Mouse (Mus musculus): ENCODE measurements around the gene Slc2a2.
"Not testable (repeated sequence)": the region's sequence is repeated elsewhere in the genome, so short reads cannot be mapped to it uniquely, and the experiment has no call there.

Gene Slc2a2

GRCm38 (mm10) chr3:28725203-28725602 lies 27.5 kb downstream of the Slc2a2 start:
- in situ Hi-C loops (cut with MboI; ENCODE audit: unreplicated experiment in 2 of 2), result loop anchor here in 1 of 2 experiments (25.0 kb wide), 1 partner anchor 1288 kb away; no protein-coding TSS in a partner anchor

GRCm38 (mm10) chr3:28726356-28726755 lies 28.7 kb downstream of the Slc2a2 start:
- in situ Hi-C loops (cut with MboI; ENCODE audit: unreplicated experiment in 2 of 2), result loop anchor here in 1 of 2 experiments (25.0 kb wide), 1 partner anchor 1289 kb away; no protein-coding TSS in a partner anchor

GRCm38 (mm10) chr3:28734712-28735111 lies 37.0 kb downstream of the Slc2a2 start:
- in situ Hi-C loops (cut with MboI; ENCODE audit: unreplicated experiment in 2 of 2), result loop anchor here in 1 of 2 experiments (25.0 kb wide), 1 partner anchor 1297 kb away; no protein-coding TSS in a partner anchor

GRCm38 (mm10) chr3:28736981-28737380 lies 39.3 kb downstream of the Slc2a2 start:
- in situ Hi-C loops (cut with MboI; ENCODE audit: unreplicated experiment in 2 of 2), result loop anchor here in 1 of 2 experiments (25.0 kb wide), 1 partner anchor 1300 kb away; no protein-coding TSS in a partner anchor

DNA sequence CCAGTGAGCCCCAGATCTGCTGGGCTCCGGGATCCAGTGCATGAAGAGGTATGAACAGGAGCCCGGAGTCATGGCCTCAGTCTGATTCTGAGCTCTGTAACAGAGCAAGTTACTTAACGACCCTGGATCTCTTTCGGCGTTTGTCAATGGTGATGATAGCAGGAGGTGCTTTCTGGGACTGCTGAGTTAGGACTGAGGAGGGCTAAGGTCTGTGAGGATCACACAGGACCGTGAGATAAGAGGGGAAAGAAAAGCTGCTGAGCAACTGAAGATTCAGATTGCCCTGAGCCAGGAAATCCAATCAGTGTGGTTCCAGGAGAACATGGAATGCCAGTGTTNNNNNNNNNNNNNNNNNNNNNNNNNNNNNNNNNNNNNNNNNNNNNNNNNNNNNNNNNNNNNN lies 42.6 kb downstream of the Slc2a2 start:
- in situ Hi-C loops (cut with MboI; ENCODE audit: unreplicated experiment in 2 of 2), result loop anchor here in 1 of 2 experiments (25.0 kb wide), 1 partner anchor 1303 kb away; no protein-coding TSS in a partner anchor

DNA sequence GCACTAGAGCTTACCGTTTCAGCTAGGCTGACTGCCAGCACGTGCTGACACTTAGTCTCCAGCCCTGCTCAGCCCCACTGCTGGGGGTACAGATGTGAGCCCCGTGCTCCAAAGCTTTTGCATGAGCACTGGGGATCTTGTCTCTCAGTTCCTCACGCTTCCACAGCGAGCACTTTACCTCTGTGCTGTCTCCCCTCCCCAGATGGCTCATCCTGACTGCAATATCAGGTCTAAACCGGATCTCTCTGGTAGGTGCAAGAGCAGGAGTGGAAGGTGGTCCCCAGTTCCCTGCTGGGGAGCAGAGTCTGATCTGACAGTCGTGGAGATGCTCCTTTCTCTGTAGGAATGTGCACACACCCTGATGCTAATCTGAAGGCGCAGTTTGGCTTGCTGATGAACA lies 45.5 kb downstream of the Slc2a2 start:
- in situ Hi-C loops (cut with MboI; ENCODE audit: unreplicated experiment in 2 of 2), result loop anchor here in 1 of 2 experiments (25.0 kb wide), 1 partner anchor 1306 kb away; no protein-coding TSS in a partner anchor

DNA sequence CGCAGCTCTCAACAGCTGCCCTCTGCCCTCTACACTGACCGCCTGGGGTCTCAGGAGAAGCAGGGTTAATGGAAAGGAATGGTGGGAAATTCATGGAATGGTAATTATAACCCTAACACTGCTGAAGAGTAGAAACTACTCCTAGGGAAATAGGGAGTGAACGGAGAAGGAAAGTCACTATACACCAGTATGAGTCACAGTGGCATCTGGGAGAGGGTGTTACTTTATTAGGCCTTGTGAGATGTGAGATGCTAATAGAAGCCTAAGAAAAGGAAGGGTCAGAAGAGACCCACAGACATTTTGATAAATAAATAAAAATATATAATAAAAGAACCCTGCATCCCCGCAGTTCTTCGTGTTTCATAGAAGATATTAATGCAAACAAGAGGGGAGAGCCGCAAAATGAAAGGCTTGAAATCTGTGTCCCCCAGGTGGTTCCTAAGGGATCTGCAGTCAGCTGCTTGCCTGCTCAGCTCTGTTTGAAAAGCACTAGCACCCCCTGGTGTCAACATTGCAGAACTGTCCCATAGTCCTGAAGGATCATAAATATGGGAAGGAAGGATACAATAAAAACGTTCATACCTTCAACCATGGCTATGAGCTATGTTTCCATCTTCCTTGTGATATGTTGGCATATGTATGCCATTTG lies 48.3 kb downstream of the Slc2a2 start:
- in situ Hi-C loops (cut with MboI; ENCODE audit: unreplicated experiment in 2 of 2), result loop anchor here in 1 of 2 experiments (25.0 kb wide), 1 partner anchor 1309 kb away; no protein-coding TSS in a partner anchor

DNA sequence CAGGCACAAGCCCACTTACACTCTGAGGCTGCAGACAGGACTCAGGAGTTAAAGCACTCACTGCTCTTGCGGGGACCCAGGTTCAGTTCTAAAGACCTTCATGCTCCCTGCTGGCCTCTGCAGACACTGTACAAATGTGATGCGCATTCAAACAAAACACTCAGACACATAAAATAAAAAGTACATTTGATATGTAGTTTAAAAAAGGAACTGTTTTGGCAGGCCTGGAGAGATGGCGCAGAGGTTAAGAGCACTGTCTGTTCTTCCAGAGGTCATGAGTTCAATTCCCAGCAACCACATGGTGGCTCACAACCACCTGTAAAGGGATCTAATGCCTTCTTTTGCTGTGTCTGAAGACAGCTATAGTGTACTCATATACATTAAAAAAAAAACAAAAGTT lies 50.4 kb downstream of the Slc2a2 start:
- in situ Hi-C loops (cut with MboI; ENCODE audit: unreplicated experiment in 2 of 2), result loop anchor here in 1 of 2 experiments (25.0 kb wide), 1 partner anchor 1311 kb away; no protein-coding TSS in a partner anchor

DNA sequence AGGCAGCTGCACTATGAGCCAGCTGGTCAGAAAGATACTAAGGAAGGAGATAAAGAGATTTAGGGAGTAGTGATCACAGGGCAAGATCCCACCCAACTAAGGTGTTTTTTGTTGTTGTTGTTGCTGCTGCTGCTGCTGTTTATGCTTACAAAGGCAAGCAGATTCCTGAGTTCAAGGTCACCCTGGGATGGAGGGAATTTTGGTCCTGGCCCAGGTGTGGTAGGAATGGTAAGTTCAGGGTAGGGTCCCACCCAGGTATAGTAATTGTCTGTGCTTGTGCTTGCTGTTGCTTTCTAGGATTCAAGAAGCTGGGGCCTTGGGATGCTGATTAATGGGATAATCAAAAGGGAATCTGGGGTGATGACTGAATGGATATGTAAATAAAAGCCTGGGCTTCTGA lies 51.3 kb downstream of the Slc2a2 start:
- in situ Hi-C loops (cut with MboI; ENCODE audit: unreplicated experiment in 2 of 2), result loop anchor here in 1 of 2 experiments (25.0 kb wide), 1 partner anchor 1312 kb away; no protein-coding TSS in a partner anchor

- in situ Hi-C loops (cut with MboI; ENCODE audit: unreplicated experiment in 2 of 2), result no loop called here
These were observed 57.8 kb downstream of the Slc2a2 start for GRCm38 (mm10) chr3:28755477-28755876.

DNA sequence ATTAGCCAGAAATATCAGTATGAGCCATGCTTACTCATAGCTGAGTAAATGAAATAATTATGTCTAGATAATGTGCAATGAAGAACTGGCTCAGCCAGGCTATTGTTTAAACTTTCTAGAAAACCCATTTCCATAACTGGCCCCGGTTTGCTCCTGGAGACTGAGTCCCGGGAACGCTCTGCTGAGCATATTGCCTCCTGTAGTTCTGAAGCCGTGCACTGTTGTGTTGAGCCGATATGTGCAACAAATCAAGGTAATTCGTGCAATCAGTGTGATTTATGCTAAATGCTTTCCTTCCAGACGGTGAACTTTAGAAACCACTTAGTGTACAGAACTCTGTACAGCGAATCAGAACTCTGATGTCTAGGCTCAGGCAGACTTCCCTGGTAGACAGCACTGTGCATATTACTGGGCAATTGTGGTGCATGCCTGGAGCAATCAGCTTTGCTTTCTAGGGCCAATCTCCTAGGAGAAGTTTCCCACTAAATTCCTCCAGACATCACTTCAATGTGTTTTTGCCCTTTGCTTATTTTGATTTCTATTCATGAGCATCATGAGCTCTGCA lies 63.6 kb downstream of the Slc2a2 start:
- in situ Hi-C loops (cut with MboI; ENCODE audit: unreplicated experiment in 2 of 2), result no loop called here

DNA sequence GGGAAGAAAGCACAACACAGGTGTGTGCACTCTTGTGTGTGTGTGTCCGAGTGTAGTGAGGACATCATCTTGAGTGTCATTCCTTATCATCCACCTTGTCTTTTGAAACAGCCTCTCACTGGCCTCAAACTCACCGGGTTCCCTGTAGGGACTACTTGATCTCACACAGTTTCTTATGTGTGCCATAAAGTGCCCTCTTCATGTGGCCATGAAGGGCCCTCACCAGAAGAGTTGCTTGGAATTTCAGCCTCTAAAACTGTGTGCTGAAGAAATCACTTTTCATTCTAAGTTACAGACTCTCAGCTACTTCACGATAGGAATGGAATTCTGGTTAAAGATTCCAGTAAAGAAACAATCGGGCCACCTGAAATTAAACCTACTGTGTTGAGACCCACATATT lies 69.2 kb downstream of the Slc2a2 start:
- in situ Hi-C loops (cut with MboI; ENCODE audit: unreplicated experiment in 2 of 2), result no loop called here

- in situ Hi-C loops (cut with MboI; ENCODE audit: unreplicated experiment in 2 of 2), result no loop called here
These were observed 70.5 kb downstream of the Slc2a2 start for GRCm38 (mm10) chr3:28768222-28768621.

- in situ Hi-C loops (cut with MboI; ENCODE audit: unreplicated experiment in 2 of 2), result not testable (repeated sequence)
These were observed 75.2 kb downstream of the Slc2a2 start for GRCm38 (mm10) chr3:28772919-28773318.

DNA sequence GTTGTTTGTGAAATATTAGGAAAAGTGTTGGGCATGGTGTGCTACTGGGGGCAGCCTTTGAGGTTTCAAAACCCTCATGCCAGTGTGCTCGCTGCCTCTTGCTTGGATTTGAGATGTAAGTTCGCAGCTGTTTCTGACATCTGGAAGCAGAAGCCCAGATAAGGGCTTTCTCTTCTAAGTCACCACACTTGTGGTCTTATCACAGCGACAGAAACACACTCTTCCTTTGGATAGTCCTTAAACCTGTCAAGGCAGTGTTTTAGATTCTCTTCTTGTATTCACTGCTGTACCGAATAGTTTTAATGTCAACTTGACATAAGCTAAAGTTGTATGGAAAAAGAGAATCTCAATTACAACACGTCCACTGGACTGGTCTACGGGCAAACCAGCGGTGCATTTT lies 77.7 kb downstream of the Slc2a2 start:
- in situ Hi-C loops (cut with MboI; ENCODE audit: unreplicated experiment in 2 of 2), result no loop called here

DNA sequence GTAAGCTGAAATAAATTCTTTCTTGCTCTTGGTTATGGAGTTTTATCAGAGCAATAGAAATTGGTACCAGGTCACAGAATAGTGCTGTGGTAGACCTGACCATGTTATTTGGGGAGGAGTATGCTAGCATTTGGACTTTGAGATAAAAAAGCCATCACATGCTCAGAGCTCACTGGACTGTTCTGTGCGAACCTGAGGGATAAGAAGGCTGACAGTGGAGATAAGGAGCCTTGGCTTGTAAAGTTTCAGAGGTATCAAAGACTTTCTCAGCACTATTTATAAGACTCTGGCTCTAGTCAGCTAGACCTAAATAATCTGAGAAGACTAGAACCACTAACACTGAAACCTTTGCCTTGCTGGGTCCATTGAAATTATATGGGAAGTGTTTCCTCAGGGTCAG lies 78.3 kb downstream of the Slc2a2 start:
- in situ Hi-C loops (cut with MboI; ENCODE audit: unreplicated experiment in 2 of 2), result no loop called here

DNA sequence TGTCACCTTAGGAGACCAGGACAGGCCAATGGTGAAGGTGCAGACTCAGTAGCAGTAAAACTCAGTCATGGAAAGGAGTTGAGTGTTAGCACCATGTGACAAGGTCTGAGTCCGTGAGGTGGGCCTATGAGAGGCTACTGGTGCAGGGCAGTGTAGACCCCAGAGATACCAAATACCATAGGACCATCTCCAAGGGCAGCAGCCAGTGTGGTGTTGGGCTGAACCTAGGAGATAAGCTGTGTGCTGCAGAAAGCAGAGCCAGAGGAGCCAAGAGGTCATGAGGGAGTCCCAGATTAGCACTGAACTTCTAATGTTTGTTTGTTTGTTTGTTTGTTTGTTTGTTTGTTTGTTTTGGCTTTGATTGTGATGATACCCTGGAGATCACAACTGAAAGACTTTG lies 78.8 kb downstream of the Slc2a2 start:
- in situ Hi-C loops (cut with MboI; ENCODE audit: unreplicated experiment in 2 of 2), result no loop called here

- in situ Hi-C loops (cut with MboI; ENCODE audit: unreplicated experiment in 2 of 2), result no loop called here
These were observed 82.8 kb downstream of the Slc2a2 start for GRCm38 (mm10) chr3:28780511-28780910.

Data from v-Abl transformed pro-B cells (cell line).